Mouse (Mus musculus): ENCODE results near the gene Gls. TPM values are rescaled to one million over a fixed set of nuclear protein-coding genes. Genes with fewer than 3 reads are reported as not detected.
A peak's percentile ranks its signal among the peaks of the same experiment; 100 is the strongest.

The Gls gene
- polyA plus RNA-seq (2014; fragmentation: Nextera tagmentation; extraction: Ambion mirVana): 42.0 and 45.6 TPM in 2 replicates

DNA sequence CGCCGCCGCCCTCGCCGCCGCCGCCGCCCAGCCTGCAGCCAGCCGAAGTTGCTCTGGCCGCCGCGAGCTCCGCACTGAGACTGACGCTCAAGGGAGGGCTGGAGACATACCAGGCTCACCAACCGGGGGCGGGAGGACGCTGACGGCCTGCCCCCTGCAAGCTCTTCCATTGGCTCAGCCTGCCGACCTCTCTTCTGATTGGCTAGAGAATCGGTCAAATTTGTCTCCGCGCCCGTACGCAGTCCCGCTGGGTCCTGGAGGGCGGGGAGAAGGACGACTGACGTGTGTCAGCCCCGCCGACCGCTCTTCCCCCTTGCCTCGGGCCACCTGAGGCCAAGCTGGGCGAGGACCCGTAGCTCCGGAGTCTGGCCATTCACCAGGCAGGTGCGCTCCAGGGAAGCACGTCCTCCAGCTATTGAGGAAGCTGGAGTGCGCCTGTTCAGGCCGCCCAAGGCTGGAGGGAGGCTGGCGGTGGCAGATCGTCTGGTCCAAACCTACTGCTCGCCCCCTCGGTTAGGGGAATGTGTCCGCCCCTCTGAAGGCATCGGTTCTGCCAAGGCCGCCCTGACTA, at the start of gene Gls:
Gls (minus strand) TSS at position 90 of the 571 bp plus-strand sequence.
- H3K4me3 ChIP-seq (ENCODE audit: control insufficient read depth in 1 of 2, insufficient read depth in 1 of 2, low read depth in 1 of 2, low read length in 2 of 2): peak within 1 kb of the TSS; percentile 84 to 88
- H3K9ac ChIP-seq (ENCODE audit: low read length): peak within 1 kb of the TSS; percentile 97
- no peaks in the 10 kb centered on the region for H3K27me3 ChIP-seq (ENCODE audit: control insufficient read depth, insufficient read depth, low read length)
- peak; percentile 100 for ATAC-seq (ENCODE audit: insufficient number of reproducible peaks, insufficient read depth, low FRiP score, low read depth)
- H3K9me3 ChIP-seq (ENCODE audit: control insufficient read depth, low read length): no peaks in the 10 kb centered on the region
- peak within 1 kb of the TSS; percentile 90 to 97 for H3K27ac ChIP-seq (replicated peaks in 1 of 2; ENCODE audit: control insufficient read depth in 1 of 2, insufficient read depth in 1 of 2, low read depth in 2 of 2, low read length in 2 of 2)
- WGBS: under 1% methylated on average over 45 of the region's 46 CpGs
- no peaks in the 10 kb centered on the region for H3K36me3 ChIP-seq (ENCODE audit: control insufficient read depth, insufficient read depth, low read length)
- H3K4me2 ChIP-seq (ENCODE audit: low read length): peak within 1 kb of the TSS; percentile 78
- peaks cover 2 to 21% of the 10 kb centered on the region in 2 experiments; a peak in 3 of 4 replicates for H3K4me1 ChIP-seq (ENCODE audit: control insufficient read depth in 2 of 2, insufficient read depth in 2 of 2, low read length in 2 of 2)

DNA sequence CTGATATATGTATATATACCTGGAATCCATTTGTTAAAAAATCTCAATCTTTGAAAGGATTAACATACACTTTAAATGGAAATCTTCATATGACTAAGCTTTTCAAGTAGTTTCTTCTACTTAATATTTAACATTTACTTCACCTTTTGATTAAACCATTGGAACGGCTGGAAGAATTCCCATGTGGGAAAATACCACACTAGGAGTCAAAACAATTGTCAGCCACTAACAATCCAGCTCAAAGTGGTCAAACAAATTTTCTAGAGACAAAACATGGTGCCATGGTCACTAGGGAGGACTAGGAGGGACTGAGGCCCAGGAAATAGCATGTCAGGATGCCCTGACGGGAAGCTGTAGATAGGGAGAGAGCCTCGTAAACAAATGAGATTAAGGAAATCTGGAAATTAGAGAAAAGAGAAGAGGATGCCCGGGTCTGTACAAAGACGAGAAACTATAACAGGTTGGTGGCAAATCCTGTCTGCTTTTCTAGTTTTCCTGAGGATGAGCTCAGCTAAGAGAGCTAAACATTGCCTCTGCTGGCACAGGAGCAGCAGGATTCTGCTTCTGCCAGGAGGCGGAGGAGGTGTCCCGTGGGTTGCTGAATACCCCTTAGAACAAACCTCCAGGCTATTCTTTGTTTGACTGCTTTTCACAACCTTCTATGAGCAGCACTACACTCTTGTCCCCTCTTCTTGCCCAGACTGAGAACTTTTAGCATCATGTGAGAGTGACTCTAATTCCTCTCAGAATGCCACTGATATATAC, 47.0 kb upstream of the Gls start:
- Histone ChIP-seq H3K9ac (ENCODE audit: low read length) (no peak overlapping the region), H3K4me1 (ENCODE audit: control insufficient read depth in 2 of 2, insufficient read depth in 2 of 2, low read length in 2 of 2) (no peaks in the 10 kb centered on the region), H3K27ac (replicated peaks in 1 of 2; ENCODE audit: control insufficient read depth in 1 of 2, insufficient read depth in 1 of 2, low read depth in 2 of 2, low read length in 2 of 2) (no peak overlapping the region), H3K9me3 (ENCODE audit: control insufficient read depth, low read length) (no peaks in the 10 kb centered on the region), H3K4me3 (ENCODE audit: control insufficient read depth in 1 of 2, insufficient read depth in 1 of 2, low read depth in 1 of 2, low read length in 2 of 2) (no peak overlapping the region), H3K36me3 (ENCODE audit: control insufficient read depth, insufficient read depth, low read length) (no peaks in the 10 kb centered on the region), H3K4me2 (ENCODE audit: low read length) (no peak overlapping the region), H3K27me3 (ENCODE audit: control insufficient read depth, insufficient read depth, low read length) (no peaks in the 10 kb centered on the region)
- ATAC-seq (ENCODE audit: insufficient number of reproducible peaks, insufficient read depth, low FRiP score, low read depth): no peak
- WGBS: 59% methylated on average over 7 of the region's 7 CpGs

GRCm38 (mm10) chr1:52279331-52279730, 46.3 kb upstream of the Gls start:
- WGBS: 81% methylated on average over 3 of the region's 3 CpGs
- Histone ChIP-seq H3K4me3 (ENCODE audit: control insufficient read depth in 1 of 2, insufficient read depth in 1 of 2, low read depth in 1 of 2, low read length in 2 of 2) (no peak overlapping the region), H3K9ac (ENCODE audit: low read length) (no peak overlapping the region), H3K27ac (replicated peaks in 1 of 2; ENCODE audit: control insufficient read depth in 1 of 2, insufficient read depth in 1 of 2, low read depth in 2 of 2, low read length in 2 of 2) (no peak overlapping the region), H3K4me2 (ENCODE audit: low read length) (no peak overlapping the region), H3K36me3 (ENCODE audit: control insufficient read depth, insufficient read depth, low read length) (no peaks in the 10 kb centered on the region), H3K4me1 (ENCODE audit: control insufficient read depth in 2 of 2, insufficient read depth in 2 of 2, low read length in 2 of 2) (no peaks in the 10 kb centered on the region), H3K27me3 (ENCODE audit: control insufficient read depth, insufficient read depth, low read length) (no peaks in the 10 kb centered on the region), H3K9me3 (ENCODE audit: control insufficient read depth, low read length) (no peaks in the 10 kb centered on the region)
- ATAC-seq (ENCODE audit: insufficient number of reproducible peaks, insufficient read depth, low FRiP score, low read depth): no peak

DNA sequence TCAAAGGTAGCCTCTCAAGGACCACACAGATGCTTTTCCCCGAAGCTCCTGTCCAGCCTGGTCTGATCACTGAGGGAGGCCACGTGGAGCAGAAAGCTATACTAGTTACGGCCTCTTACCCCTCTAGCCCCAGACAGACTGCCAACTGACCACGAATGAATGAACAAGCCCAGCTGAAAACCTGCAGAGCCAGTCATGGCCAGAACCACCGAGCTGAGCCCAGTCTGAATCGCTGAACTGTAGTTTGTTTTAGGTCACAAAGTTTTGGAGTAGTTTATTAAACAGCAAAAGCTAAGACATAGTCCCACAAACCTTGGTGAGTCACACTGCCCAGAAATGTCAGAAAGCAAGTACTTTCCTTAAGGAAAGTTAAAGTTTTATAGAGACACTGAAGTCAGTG, 45.0 kb upstream of the Gls start:
- 61% methylated on average over 6 of the region's 6 CpGs for WGBS
- no peaks in the 10 kb centered on the region for H3K36me3 ChIP-seq (ENCODE audit: control insufficient read depth, insufficient read depth, low read length)

DNA sequence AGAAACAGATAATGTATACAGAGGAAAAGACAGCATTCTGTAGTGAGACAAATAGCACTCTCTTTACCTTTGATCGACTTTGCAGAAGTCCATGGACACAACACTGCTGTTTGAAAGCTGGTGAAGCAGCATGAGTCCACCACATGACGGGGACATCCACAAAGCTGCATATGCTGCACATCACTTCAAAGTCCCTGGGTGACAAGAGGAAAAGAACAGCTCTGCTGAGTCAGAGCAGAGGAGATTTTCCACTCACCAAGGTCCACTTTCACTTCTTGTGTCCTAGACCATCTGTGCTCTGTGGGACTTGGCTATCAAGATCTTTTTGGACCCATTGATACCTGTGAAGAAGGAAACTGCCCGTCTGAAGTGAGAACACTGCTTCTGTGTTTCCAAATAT, 41.2 kb upstream of the Gls start:
- no peak overlapping the region for H3K4me2 ChIP-seq (ENCODE audit: low read length)
- WGBS: 73% methylated on average over 3 of the region's 3 CpGs
- no peak overlapping the region for H3K27ac ChIP-seq (replicated peaks in 1 of 2; ENCODE audit: control insufficient read depth in 1 of 2, insufficient read depth in 1 of 2, low read depth in 2 of 2, low read length in 2 of 2)
- no peak for ATAC-seq (ENCODE audit: insufficient number of reproducible peaks, insufficient read depth, low FRiP score, low read depth)
- H3K9me3 ChIP-seq (ENCODE audit: control insufficient read depth, low read length): no peaks in the 10 kb centered on the region
- H3K9ac ChIP-seq (ENCODE audit: low read length): no peak overlapping the region
- no peaks in the 10 kb centered on the region for H3K27me3 ChIP-seq (ENCODE audit: control insufficient read depth, insufficient read depth, low read length)
- no peak overlapping the region for H3K4me3 ChIP-seq (ENCODE audit: control insufficient read depth in 1 of 2, insufficient read depth in 1 of 2, low read depth in 1 of 2, low read length in 2 of 2)
- H3K36me3 ChIP-seq (ENCODE audit: control insufficient read depth, insufficient read depth, low read length): no peaks in the 10 kb centered on the region
- peaks cover 4 to 5% of the 10 kb centered on the region in 2 experiments for H3K4me1 ChIP-seq (ENCODE audit: control insufficient read depth in 2 of 2, insufficient read depth in 2 of 2, low read length in 2 of 2)

More for the DNA sequence above, 45.0 kb upstream of the Gls start:
- ATAC-seq (ENCODE audit: insufficient number of reproducible peaks, insufficient read depth, low FRiP score, low read depth): no peak
- H3K4me1 ChIP-seq (ENCODE audit: control insufficient read depth in 2 of 2, insufficient read depth in 2 of 2, low read length in 2 of 2): no peaks in the 10 kb centered on the region
- H3K27ac ChIP-seq (replicated peaks in 1 of 2; ENCODE audit: control insufficient read depth in 1 of 2, insufficient read depth in 1 of 2, low read depth in 2 of 2, low read length in 2 of 2): no peak overlapping the region
- H3K9ac ChIP-seq (ENCODE audit: low read length): no peak overlapping the region
- H3K4me2 ChIP-seq (ENCODE audit: low read length): no peak overlapping the region
- H3K4me3 ChIP-seq (ENCODE audit: control insufficient read depth in 1 of 2, insufficient read depth in 1 of 2, low read depth in 1 of 2, low read length in 2 of 2): no peak overlapping the region
- H3K27me3 ChIP-seq (ENCODE audit: control insufficient read depth, insufficient read depth, low read length): no peaks in the 10 kb centered on the region
- no peaks in the 10 kb centered on the region for H3K9me3 ChIP-seq (ENCODE audit: control insufficient read depth, low read length)

- no peaks in the 10 kb centered on the region for H3K36me3 ChIP-seq (ENCODE audit: control insufficient read depth, insufficient read depth, low read length)
- no peak overlapping the region for H3K27ac ChIP-seq (replicated peaks in 1 of 2; ENCODE audit: control insufficient read depth in 1 of 2, insufficient read depth in 1 of 2, low read depth in 2 of 2, low read length in 2 of 2)
- no peak for ATAC-seq (ENCODE audit: insufficient number of reproducible peaks, insufficient read depth, low FRiP score, low read depth)
- H3K4me1 ChIP-seq (ENCODE audit: control insufficient read depth in 2 of 2, insufficient read depth in 2 of 2, low read length in 2 of 2): peaks cover 4 to 5% of the 10 kb centered on the region in 2 experiments
- no peak overlapping the region for H3K4me2 ChIP-seq (ENCODE audit: low read length)
- no peak overlapping the region for H3K9ac ChIP-seq (ENCODE audit: low read length)
- no peaks in the 10 kb centered on the region for H3K9me3 ChIP-seq (ENCODE audit: control insufficient read depth, low read length)
- H3K27me3 ChIP-seq (ENCODE audit: control insufficient read depth, insufficient read depth, low read length): no peaks in the 10 kb centered on the region
- H3K4me3 ChIP-seq (ENCODE audit: control insufficient read depth in 1 of 2, insufficient read depth in 1 of 2, low read depth in 1 of 2, low read length in 2 of 2): no peak overlapping the region
- 73% methylated on average over 5 of the region's 5 CpGs for WGBS
Observed at GRCm38 (mm10) chr1:52272018-52272678, 39.1 kb upstream of the Gls start.

DNA sequence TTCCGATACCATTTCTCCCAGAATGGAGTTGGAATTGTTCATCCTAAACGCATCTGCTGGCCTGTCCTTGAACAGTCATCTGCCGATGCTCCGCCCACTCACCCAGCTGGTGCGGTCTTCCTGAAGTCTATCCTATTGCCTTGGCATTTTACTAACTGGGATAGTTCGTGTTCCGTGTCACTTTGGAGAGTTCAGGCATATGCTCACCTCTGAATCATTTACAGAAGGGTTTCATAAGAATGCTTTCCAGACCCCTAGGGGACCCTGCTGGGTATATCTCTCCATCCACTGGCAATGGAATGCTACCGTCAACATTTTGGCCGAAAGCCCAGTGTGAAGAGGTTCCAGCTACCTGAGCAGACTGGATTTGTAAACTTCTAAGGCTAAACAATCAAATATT, 37.3 kb upstream of the Gls start:
- Histone ChIP-seq H3K9ac (ENCODE audit: low read length) (no peak overlapping the region), H3K36me3 (ENCODE audit: control insufficient read depth, insufficient read depth, low read length) (no peaks in the 10 kb centered on the region), H3K27ac (replicated peaks in 1 of 2; ENCODE audit: control insufficient read depth in 1 of 2, insufficient read depth in 1 of 2, low read depth in 2 of 2, low read length in 2 of 2) (no peak overlapping the region), H3K27me3 (ENCODE audit: control insufficient read depth, insufficient read depth, low read length) (no peaks in the 10 kb centered on the region), H3K4me1 (ENCODE audit: control insufficient read depth in 2 of 2, insufficient read depth in 2 of 2, low read length in 2 of 2) (peaks cover 4 to 5% of the 10 kb centered on the region in 2 experiments), H3K4me3 (ENCODE audit: control insufficient read depth in 1 of 2, insufficient read depth in 1 of 2, low read depth in 1 of 2, low read length in 2 of 2) (no peak overlapping the region), H3K4me2 (ENCODE audit: low read length) (no peak overlapping the region), H3K9me3 (ENCODE audit: control insufficient read depth, low read length) (no peaks in the 10 kb centered on the region)
- WGBS: 54% methylated on average over 9 of the region's 9 CpGs
- no peak for ATAC-seq (ENCODE audit: insufficient number of reproducible peaks, insufficient read depth, low FRiP score, low read depth)

Measured in heart, embryonic 14.5 days (tissue).